Mouse (Mus musculus): ENCODE measurements at regions not wholly inside any gene's neighbourhood (a gene's known extent, or its start where the extent isn't known, plus 50 kb on each side); places are given as distances from the start of the nearest gene placed in this dataset.

GRCm38 (mm10) chr1:55949606-55950005 is 543.9 kb downstream of the Plcl1 start:
- no peak for TF ChIP-seq POLR2A (IDR thresholded peaks at IDR 0.05; ENCODE audit: extremely low read depth, insufficient read depth, low read length)
- no peak for TF ChIP-seq CTCF (IDR thresholded peaks at IDR 0.05; ENCODE audit: extremely low read depth, insufficient read depth, low read length)
